Mouse (Mus musculus) hindbrain, postnatal 0 days (tissue): ENCODE measurements around the gene Aasdhppt. TPM values are rescaled to one million over a fixed set of nuclear protein-coding genes. Genes with fewer than 3 reads are reported as not detected.
A peak's percentile ranks its signal among the peaks of the same experiment; 100 is the strongest.

Experiments used
- ATAC-seq: fragments of 200-750 bp; cut with Nextera tagmentation; 2 replicates; pipeline ENCODE4 v1.8.0; 2017; ENCODE audit warnings: mild to moderate bottlenecking, moderate TSS enrichment, moderate library complexity
- DNase-seq: peaks from one replicate; pipeline ENCODE4 v3.0.0-alpha.2; 2015; ENCODE audit warnings: low spot score
- H3K27ac ChIP-seq: fragments of 300-500 bp; sonication (generic); 2 replicates; pipeline ENCODE4 v1.5.1; 2014; ENCODE audit warnings: mild to moderate bottlenecking
- H3K27me3 ChIP-seq: fragments of 300-500 bp; sonication (generic); 2 replicates; pipeline ENCODE4 v1.6.1; 2014; ENCODE audit warnings: low read length, mixed read lengths; ENCODE audit not compliant: insufficient read depth
- H3K36me3 ChIP-seq: fragments of 300-500 bp; sonication (generic); 2 replicates; pipeline ENCODE4 v1.6.1; 2014; ENCODE audit warnings: low read length, mixed read lengths; ENCODE audit not compliant: insufficient read depth
- H3K4me1 ChIP-seq: fragments of 300-500 bp; sonication (generic); 2 replicates; pipeline ENCODE4 v1.6.1; 2014; ENCODE audit warnings: antibody characterized with exemption, low read length, mixed read lengths; ENCODE audit not compliant: insufficient read depth
- H3K4me2 ChIP-seq: fragments of 300-500 bp; sonication (generic); 2 replicates; pipeline ENCODE4 v1.6.1; 2014; ENCODE audit warnings: low read depth, mild to moderate bottlenecking, low read length, moderate library complexity, mixed read lengths
- H3K4me3 ChIP-seq: fragments of 300-500 bp; sonication (generic); 2 replicates; pipeline ENCODE4 v1.5.1; 2014; ENCODE audit warnings: low read length
- H3K9ac ChIP-seq: fragments of 300-500 bp; sonication (generic); replicated peaks from 2 replicates; pipeline ENCODE4 v1.6.1; 2014; ENCODE audit warnings: mild to moderate bottlenecking, low read length, moderate library complexity, mixed read lengths
- H3K9me3 ChIP-seq: fragments of 300-500 bp; sonication (generic); 2 replicates; pipeline ENCODE4 v1.6.1; 2016; ENCODE audit warnings: low read length, mixed read lengths
- CTCF ChIP-seq: IDR thresholded peaks from 2 replicates; pipeline ENCODE4 v1.5.1; 2016; ENCODE audit warnings: antibody characterized with exemption, control low read depth, low read depth
- WGBS: fragments of 180-500 bp; shearing (Covaris S2); extraction: QIAGEN DNeasy Blood & Tissue Kit; methylation state at CpG from one replicate; pipeline ENCODE4 v1.1.7; 2014; 5-methylcytosine and 5-hydroxymethylcytosine counted together
- microRNA-seq, 2 experiments: library from miRNA; unstranded; fragments of <30 nt; microRNA quantifications; one replicate each; pipeline ENCODE4; 2016
- polyA plus RNA-seq: library from polyadenylated mRNA; unstranded; fragments of >200 nt; fragmentation: Nextera tagmentation; extraction: Ambion mirVana; gene quantifications from 2 replicates; pipeline ENCODE4 v1.2.1, GENCODE M21; 2015
- total RNA-seq: library from RNA; depleted of rRNA; stranded (reverse); fragments of >200 nt; gene quantifications from 2 replicates; pipeline ENCODE4 v1.2.3, GENCODE M21; 2014; rRNA removed

The Aasdhppt gene
- total and polyA plus RNA-seq, 2 experiments from 2014 or later = 20.9 to 29.2 TPM

GRCm38 (mm10) chr9:4259841-4260745 is 49.2 kb downstream of the Aasdhppt start:
- DNase-seq (peak; percentile 35), ATAC-seq (peak; percentile 59)
- Histone ChIP-seq H3K36me3 (no peaks in the 10 kb centered on the region), H3K4me3 (peak overlapping the region; percentile 22), H3K9ac (no peak overlapping the region), H3K4me1 (no peaks in the 10 kb centered on the region), H3K27ac (no peak overlapping the region), H3K4me2 (peak overlapping the region; percentile 6; the same call in 1 of the 2 replicates), H3K27me3 (no peaks in the 10 kb centered on the region), H3K9me3 (peaks cover 7% of the 10 kb centered on the region; the same call in 1 of the 2 replicates)
- no peak for TF ChIP-seq CTCF
- 62% methylated on average over 65 of the region's 65 CpGs for WGBS

GRCm38 (mm10) chr9:4259074-4259473 is 50.2 kb downstream of the Aasdhppt start:
- H3K4me1 ChIP-seq = no peaks in the 10 kb centered on the region
- no peak overlapping the region for H3K4me2 ChIP-seq
- H3K27me3 ChIP-seq = no peaks in the 10 kb centered on the region
- H3K36me3 ChIP-seq = no peaks in the 10 kb centered on the region
- ATAC-seq = peak; percentile 24; the same call in 1 of the 2 replicates
- H3K9me3 ChIP-seq = peaks cover 7% of the 10 kb centered on the region; the same call in 1 of the 2 replicates
- H3K4me3 ChIP-seq = no peak overlapping the region
- H3K9ac ChIP-seq = no peak overlapping the region
- H3K27ac ChIP-seq = no peak overlapping the region
- DNase-seq = no peak
- 92% methylated on average over 10 of the region's 10 CpGs for WGBS
- TF ChIP-seq CTCF = no peak

Small RNA genes lying within 50 kb of the gene (microRNA-seq; reads per million reads assigned to microRNA genes)
- 0 reads per million in 2 experiments for gene Gm22195

Other genes starting within 250 kb of the Aasdhppt start
- 9.3 and 11.4 TPM in 2 replicates for gene Kbtbd3, start 362 bp upstream of the Aasdhppt start, total RNA-seq
- 10.5 and 11.2 TPM in 2 replicates for gene Kbtbd3, start 362 bp upstream of the Aasdhppt start, polyA plus RNA-seq
- 21.2 and 24.4 TPM in 2 replicates for gene Msantd4, start 67.1 kb upstream of the Aasdhppt start, total RNA-seq
- gene Msantd4, start 67.1 kb upstream of the Aasdhppt start, polyA plus RNA-seq = 34.2 and 35.2 TPM in 2 replicates